Mouse (Mus musculus) heart, adult 2 months (tissue): ENCODE measurements around the gene Rcbtb2. TPM values are rescaled to one million over a fixed set of nuclear protein-coding genes. Genes with fewer than 3 reads are reported as not detected.
A peak's percentile ranks its signal among the peaks of the same experiment; 100 is the strongest.

Experiments used
- DNase-seq, 2 experiments: peaks; one replicate each; pipeline ENCODE4 v3.0.0; 2021
- H3K27ac ChIP-seq: fragments of 200-600 bp; 2 replicates; pipeline ENCODE4 v1.8.1; 2022
- H3K27me3 ChIP-seq: fragments of 200-500 bp; 2 replicates; pipeline ENCODE4 v1.6.1; 2012; ENCODE audit warnings: mild to moderate bottlenecking, low read length, inconsistent platforms, mixed read lengths; ENCODE audit not compliant: control insufficient read depth, insufficient read depth
- H3K36me3 ChIP-seq: fragments of 200-500 bp; 2 replicates; pipeline ENCODE4 v1.6.1; 2012; ENCODE audit warnings: low read length, inconsistent platforms; ENCODE audit not compliant: control insufficient read depth, insufficient read depth
- H3K4me1 ChIP-seq: fragments of 200-500 bp; 2 replicates; pipeline ENCODE4 v1.6.1; 2011; ENCODE audit warnings: low read length; ENCODE audit not compliant: control insufficient read depth, insufficient read depth
- H3K4me3 ChIP-seq: fragments of 200-600 bp; 2 replicates; pipeline ENCODE4 v1.8.1; 2022
- H3K79me2 ChIP-seq: fragments of 200-500 bp; replicated peaks from 2 replicates; pipeline ENCODE4 v1.6.1; 2012; ENCODE audit warnings: mild to moderate bottlenecking, inconsistent platforms, low read length, moderate library complexity, mixed read lengths; ENCODE audit not compliant: control insufficient read depth, insufficient read depth
- H3K9ac ChIP-seq: fragments of 200-500 bp; 2 replicates; pipeline ENCODE4 v1.6.1; 2012; ENCODE audit warnings: low read depth, mild to moderate bottlenecking, control low read depth, inconsistent platforms, low read length, mixed read lengths
- CTCF ChIP-seq: fragments of 200-600 bp; IDR thresholded peaks from 2 replicates; pipeline ENCODE4 v1.8.1; 2022; ENCODE audit warnings: antibody characterized with exemption, mild to moderate bottlenecking, moderate library complexity
- EP300 ChIP-seq: fragments of 200-500 bp; IDR thresholded peaks from 2 replicates; pipeline ENCODE4 v1.6.1; 2011; ENCODE audit warnings: low read depth, low read length, control low read depth; ENCODE audit not compliant: insufficient read depth
- POLR2A ChIP-seq: fragments of 200-500 bp; IDR thresholded peaks from 2 replicates; pipeline ENCODE4 v1.6.1; 2011; ENCODE audit warnings: mild to moderate bottlenecking, low read depth, low read length, control low read depth; ENCODE audit not compliant: insufficient read depth
- WGBS: fragments of 180-500 bp; shearing (Covaris S2); methylation state at CpG from one replicate; pipeline ENCODE4 v1.1.7; 2018; 5-methylcytosine and 5-hydroxymethylcytosine counted together
- intact Hi-C: fragments of 180-260 bp; cut with DNase I; formaldehyde crosslinking; loops from one replicate; pipeline ENCODE4 v1.15.1; 2025
- polyA plus RNA-seq: library from polyadenylated mRNA; depleted of rRNA; stranded (reverse); fragments of >200 nt; gene quantifications from 2 replicates; pipeline ENCODE4 v1.2.3, GENCODE M21; 2012
- total RNA-seq, 2 experiments: library from RNA; stranded (reverse); gene quantifications; 2 replicates each; pipeline ENCODE4 v1.2.3; 2021

Gene Rcbtb2
- total and polyA plus RNA-seq, 3 experiments: 16.9 to 20.9 (median 20.8) TPM

GRCm38 (mm10) chr14:73173662-73174061, 50.8 kb downstream of the Rcbtb2 start:
- H3K36me3 ChIP-seq: peaks cover 4% of the 10 kb centered on the region
- no peaks in the 10 kb centered on the region for H3K79me2 ChIP-seq
- DNase-seq: no peak
- H3K27ac ChIP-seq: no peak overlapping the region
- intact Hi-C loops: loop anchor here (5.0 kb wide), 1 partner anchor 61 kb away; no protein-coding TSS in a partner anchor
- H3K9ac ChIP-seq: no peak overlapping the region
- 75% methylated on average over 11 of the region's 11 CpGs for whole genome bisulfite sequencing
- no peak for TF ChIP-seq POLR2A
- TF ChIP-seq EP300: no peak
- TF ChIP-seq CTCF: no peak
- no peaks in the 10 kb centered on the region for H3K27me3 ChIP-seq
- no peak overlapping the region for H3K4me3 ChIP-seq
- H3K4me1 ChIP-seq: peaks cover 3% of the 10 kb centered on the region

- no peak for DNase-seq
- H3K36me3 ChIP-seq: peaks cover 4% of the 10 kb centered on the region
- 78% methylated on average over 7 of the region's 7 CpGs for WGBS
Observed at GRCm38 (mm10) chr14:73174091-73174995, 51.5 kb downstream of the Rcbtb2 start.

GRCm38 (mm10) chr14:73175031-73175430, 52.2 kb downstream of the Rcbtb2 start:
- intact Hi-C loops: loop anchor here (5.0 kb wide), 2 partner anchors 62 to 107 kb away; partner anchors contain the start of gene Lpar6
- Histone ChIP-seq H3K36me3 (peaks cover 6% of the 10 kb centered on the region), H3K4me1 (peaks cover 7% of the 10 kb centered on the region), H3K79me2 (no peaks in the 10 kb centered on the region), H3K9ac (no peak overlapping the region), H3K4me3 (no peak overlapping the region), H3K27ac (no peak overlapping the region), H3K27me3 (no peaks in the 10 kb centered on the region)
- no peak for DNase-seq
- TF ChIP-seq POLR2A (no peak), EP300 (no peak), CTCF (no peak)
- WGBS: 94% methylated on average over 1 of the region's 1 CpGs

More at GRCm38 (mm10) chr14:73174091-73174995, 51.5 kb downstream of the Rcbtb2 start:
- Histone ChIP-seq H3K27ac (no peak overlapping the region), H3K79me2 (no peaks in the 10 kb centered on the region), H3K9ac (no peak overlapping the region), H3K4me1 (peaks cover 4% of the 10 kb centered on the region), H3K27me3 (no peaks in the 10 kb centered on the region), H3K4me3 (no peak overlapping the region)
- TF ChIP-seq CTCF (no peak), POLR2A (no peak), EP300 (no peak)
- intact Hi-C loops: loop anchor here (5.0 kb wide), 1 partner anchor 62 kb away; no protein-coding TSS in a partner anchor

- Histone ChIP-seq H3K4me1 (peaks cover 7% of the 10 kb centered on the region), H3K79me2 (no peaks in the 10 kb centered on the region), H3K36me3 (peaks cover 6% of the 10 kb centered on the region), H3K4me3 (no peak overlapping the region), H3K27ac (no peak overlapping the region), H3K9ac (no peak overlapping the region), H3K27me3 (no peaks in the 10 kb centered on the region)
- no peak for TF ChIP-seq CTCF
- TF ChIP-seq POLR2A: no peak
- TF ChIP-seq EP300: no peak
- DNase-seq: no peak
- intact Hi-C loops: loop anchor here (5.0 kb wide), 2 partner anchors 61 to 106 kb away; partner anchors contain the start of gene Lpar6
- 68% methylated on average over 6 of the region's 6 CpGs for WGBS
Observed at GRCm38 (mm10) chr14:73175814-73176213, 53.0 kb downstream of the Rcbtb2 start.

- no peak overlapping the region for H3K27ac ChIP-seq
- DNase-seq: peak in 1 of 2 experiments; percentile 24
- H3K4me3 ChIP-seq: no peak overlapping the region
- H3K4me1 ChIP-seq: peaks cover 7% of the 10 kb centered on the region
- H3K27me3 ChIP-seq: no peaks in the 10 kb centered on the region
- H3K79me2 ChIP-seq: no peaks in the 10 kb centered on the region
- H3K9ac ChIP-seq: no peak overlapping the region
- H3K36me3 ChIP-seq: peaks cover 6% of the 10 kb centered on the region
- TF ChIP-seq POLR2A (no peak), EP300 (no peak), CTCF (no peak)
- whole genome bisulfite sequencing: 65% methylated on average over 5 of the region's 5 CpGs
- intact Hi-C loops: loop anchor here (5.0 kb wide), 2 partner anchors 61 to 106 kb away; partner anchors contain the start of gene Lpar6
Observed at GRCm38 (mm10) chr14:73176266-73176665, 53.4 kb downstream of the Rcbtb2 start.
